Mouse (Mus musculus): Measurements from ENCODE around the gene Nucb1. TPM values are rescaled to one million over a fixed set of nuclear protein-coding genes. Genes with fewer than 3 reads are reported as not detected.

Nucb1 gene
- polyA plus RNA-seq, 1 experiment: 115 TPM

- H3ac ChIP-seq (ENCODE audit: control insufficient read depth, insufficient read length, low read depth): no peak overlapping the region
- peaks cover 19% of the 10 kb centered on the region for H3K79me2 ChIP-seq (ENCODE audit: control insufficient read depth, insufficient read depth)
- TF ChIP-seq MYOG (IDR thresholded peaks at IDR 0.05; ENCODE audit: control insufficient read depth, extremely low read depth, insufficient read length) (no peak), FOSL1 (IDR thresholded peaks at IDR 0.05; ENCODE audit: insufficient read depth, low read length, poor library complexity, severe bottlenecking) (no peak)
- no peaks in the 10 kb centered on the region for H3K27me3 ChIP-seq (ENCODE audit: control insufficient read depth, insufficient read depth, insufficient read length)
- H3K79me3 ChIP-seq (ENCODE audit: low read depth): peaks cover 14% of the 10 kb centered on the region
- no peak overlapping the region for H3K4me3 ChIP-seq (ENCODE audit: insufficient read depth, poor library complexity, severe bottlenecking)
- peaks cover 21% of the 10 kb centered on the region for H3K36me3 ChIP-seq (ENCODE audit: control insufficient read depth, insufficient read depth)
These were observed 13.5 kb upstream of the Nucb1 start for GRCm38 (mm10) chr7:45523678-45524170.

- TF ChIP-seq MYOD1 (IDR thresholded peaks at IDR 0.05; ENCODE audit: control insufficient read depth, insufficient read length, low read depth): no peak
- TF ChIP-seq USF1 (IDR thresholded peaks at IDR 0.05; ENCODE audit: low read depth): no peak
- no peak for TF ChIP-seq CEBPB (IDR thresholded peaks at IDR 0.05; ENCODE audit: low read depth)
- no peak for TF ChIP-seq MYOG (IDR thresholded peaks at IDR 0.05; ENCODE audit: control insufficient read depth, extremely low read depth, insufficient read length)
- TF ChIP-seq MAX (IDR thresholded peaks at IDR 0.05): no peak
- no peak for TF ChIP-seq CTCF (IDR thresholded peaks at IDR 0.05; ENCODE audit: control insufficient read depth, insufficient read depth, insufficient read length)
- TF ChIP-seq FOSL1 (IDR thresholded peaks at IDR 0.05; ENCODE audit: insufficient read depth, low read length, poor library complexity, severe bottlenecking): no peak
- Histone ChIP-seq H3K4me3 (ENCODE audit: insufficient read depth, poor library complexity, severe bottlenecking) (no peak overlapping the region), H3K79me2 (ENCODE audit: control insufficient read depth, insufficient read depth) (peaks cover 19% of the 10 kb centered on the region), H3K79me3 (ENCODE audit: low read depth) (peaks cover 14% of the 10 kb centered on the region), H3K27me3 (ENCODE audit: control insufficient read depth, insufficient read depth, insufficient read length) (no peaks in the 10 kb centered on the region), H3K36me3 (ENCODE audit: control insufficient read depth, insufficient read depth) (peaks cover 21% of the 10 kb centered on the region), H3ac (ENCODE audit: control insufficient read depth, insufficient read length, low read depth) (no peak overlapping the region)
These were observed 12.9 kb upstream of the Nucb1 start for GRCm38 (mm10) chr7:45522957-45523676.

- no peak for TF ChIP-seq CTCF (IDR thresholded peaks at IDR 0.05; ENCODE audit: control insufficient read depth, insufficient read depth, insufficient read length)
- no peak for TF ChIP-seq MAX (IDR thresholded peaks at IDR 0.05)
- no peak for TF ChIP-seq CEBPB (IDR thresholded peaks at IDR 0.05; ENCODE audit: low read depth)
- no peak for TF ChIP-seq FOSL1 (IDR thresholded peaks at IDR 0.05; ENCODE audit: insufficient read depth, low read length, poor library complexity, severe bottlenecking)
- TF ChIP-seq MYOD1 (IDR thresholded peaks at IDR 0.05; ENCODE audit: control insufficient read depth, insufficient read length, low read depth): no peak
- TF ChIP-seq USF1 (IDR thresholded peaks at IDR 0.05; ENCODE audit: low read depth): no peak
- no peak for TF ChIP-seq MYOG (IDR thresholded peaks at IDR 0.05; ENCODE audit: control insufficient read depth, extremely low read depth, insufficient read length)
- H3ac ChIP-seq (ENCODE audit: control insufficient read depth, insufficient read length, low read depth): no peak overlapping the region
- peaks cover 14% of the 10 kb centered on the region for H3K79me3 ChIP-seq (ENCODE audit: low read depth)
- H3K27me3 ChIP-seq (ENCODE audit: control insufficient read depth, insufficient read depth, insufficient read length): no peaks in the 10 kb centered on the region
- H3K4me3 ChIP-seq (ENCODE audit: insufficient read depth, poor library complexity, severe bottlenecking): no peak overlapping the region
- peaks cover 19% of the 10 kb centered on the region for H3K79me2 ChIP-seq (ENCODE audit: control insufficient read depth, insufficient read depth)
- peaks cover 21% of the 10 kb centered on the region for H3K36me3 ChIP-seq (ENCODE audit: control insufficient read depth, insufficient read depth)
These were observed 12.1 kb upstream of the Nucb1 start for GRCm38 (mm10) chr7:45522194-45522752.

GRCm38 (mm10) chr7:45521728-45522184 lies 11.6 kb upstream of the Nucb1 start:
- no peak for TF ChIP-seq MAX (IDR thresholded peaks at IDR 0.05)
- TF ChIP-seq MYOG (IDR thresholded peaks at IDR 0.05; ENCODE audit: control insufficient read depth, extremely low read depth, insufficient read length): no peak
- TF ChIP-seq CTCF (IDR thresholded peaks at IDR 0.05; ENCODE audit: control insufficient read depth, insufficient read depth, insufficient read length): no peak
- TF ChIP-seq FOSL1 (IDR thresholded peaks at IDR 0.05; ENCODE audit: insufficient read depth, low read length, poor library complexity, severe bottlenecking): no peak
- Histone ChIP-seq H3K36me3 (ENCODE audit: control insufficient read depth, insufficient read depth) (peaks cover 21% of the 10 kb centered on the region), H3K4me3 (ENCODE audit: insufficient read depth, poor library complexity, severe bottlenecking) (peak overlapping the region; percentile 6), H3K79me3 (ENCODE audit: low read depth) (peaks cover 14% of the 10 kb centered on the region), H3K79me2 (ENCODE audit: control insufficient read depth, insufficient read depth) (peaks cover 19% of the 10 kb centered on the region), H3K27me3 (ENCODE audit: control insufficient read depth, insufficient read depth, insufficient read length) (no peaks in the 10 kb centered on the region), H3ac (ENCODE audit: control insufficient read depth, insufficient read length, low read depth) (no peak overlapping the region)

GRCm38 (mm10) chr7:45520605-45521004 lies 10.4 kb upstream of the Nucb1 start:
- TF ChIP-seq FOSL1 (IDR thresholded peaks at IDR 0.05; ENCODE audit: insufficient read depth, low read length, poor library complexity, severe bottlenecking) (no peak), CTCF (IDR thresholded peaks at IDR 0.05; ENCODE audit: control insufficient read depth, insufficient read depth, insufficient read length) (no peak), CEBPB (IDR thresholded peaks at IDR 0.05; ENCODE audit: low read depth) (no peak), MAX (IDR thresholded peaks at IDR 0.05) (no peak)
- Histone ChIP-seq H3K79me2 (ENCODE audit: control insufficient read depth, insufficient read depth) (peaks cover 14% of the 10 kb centered on the region), H3K4me3 (ENCODE audit: insufficient read depth, poor library complexity, severe bottlenecking) (no peak overlapping the region), H3K36me3 (ENCODE audit: control insufficient read depth, insufficient read depth) (peaks cover 21% of the 10 kb centered on the region), H3K79me3 (ENCODE audit: low read depth) (peaks cover 13% of the 10 kb centered on the region), H3ac (ENCODE audit: control insufficient read depth, insufficient read length, low read depth) (no peak overlapping the region), H3K27me3 (ENCODE audit: control insufficient read depth, insufficient read depth, insufficient read length) (no peaks in the 10 kb centered on the region)
